Mouse (Mus musculus): Measurements from ENCODE around the gene Cks1brt. TPM values are rescaled to one million over a fixed set of nuclear protein-coding genes. Genes with fewer than 3 reads are reported as not detected.
"Not testable (repeated sequence)": the region's sequence is repeated elsewhere in the genome, so short reads cannot be mapped to it uniquely, and the experiment has no call there.

The Cks1brt gene
- not detected for total RNA-seq (2021)
- long read RNA-seq, experiment 1: 0 reads
- long read RNA-seq, experiment 2: 0 reads

DNA sequence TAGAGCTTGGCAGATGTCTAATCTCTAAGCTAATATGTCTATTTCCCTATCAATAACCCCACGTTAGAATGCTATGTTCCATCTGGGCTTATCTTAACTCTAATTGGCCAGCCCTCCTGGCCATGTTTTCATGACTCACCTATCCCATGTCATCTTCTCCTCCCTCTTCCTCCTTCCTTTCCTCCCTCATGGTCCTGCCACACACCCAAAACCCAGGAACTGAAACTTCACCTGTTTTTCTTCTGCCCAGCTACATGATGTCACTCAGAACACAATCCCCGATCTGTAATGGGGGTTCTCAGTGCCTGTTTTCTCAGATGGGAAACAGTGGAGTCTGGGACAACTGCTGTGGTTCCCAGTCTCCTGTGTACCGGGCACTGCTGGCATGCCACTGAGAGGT is at the start of gene Cks1brt:
Gene Cks1brt, plus strand, starts transcription at position 301 of the 400 bp plus-strand sequence.
- DNase-seq (ENCODE audit: low spot score in 2 of 2): no peak

DNA sequence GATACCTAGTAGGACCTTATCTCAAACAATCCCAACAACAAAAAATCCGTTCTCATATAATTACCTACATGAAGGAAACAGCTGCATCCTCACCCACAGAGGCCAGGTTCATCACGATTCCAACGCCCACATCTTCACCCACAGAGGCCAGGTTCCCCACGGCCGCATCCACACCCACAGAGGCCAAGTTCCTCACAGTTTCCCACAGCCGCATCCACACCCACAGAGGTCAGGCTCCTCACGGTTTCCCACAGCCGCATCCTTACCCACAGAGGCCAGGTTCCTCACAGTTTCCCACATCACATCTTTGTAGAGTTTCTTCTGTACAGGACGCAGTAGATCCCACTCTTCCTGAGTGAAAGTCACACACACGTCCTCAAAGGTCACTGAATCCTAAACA is 38.5 kb upstream of the Cks1brt start:
- no peak for DNase-seq (ENCODE audit: low spot score in 2 of 2)

DNA sequence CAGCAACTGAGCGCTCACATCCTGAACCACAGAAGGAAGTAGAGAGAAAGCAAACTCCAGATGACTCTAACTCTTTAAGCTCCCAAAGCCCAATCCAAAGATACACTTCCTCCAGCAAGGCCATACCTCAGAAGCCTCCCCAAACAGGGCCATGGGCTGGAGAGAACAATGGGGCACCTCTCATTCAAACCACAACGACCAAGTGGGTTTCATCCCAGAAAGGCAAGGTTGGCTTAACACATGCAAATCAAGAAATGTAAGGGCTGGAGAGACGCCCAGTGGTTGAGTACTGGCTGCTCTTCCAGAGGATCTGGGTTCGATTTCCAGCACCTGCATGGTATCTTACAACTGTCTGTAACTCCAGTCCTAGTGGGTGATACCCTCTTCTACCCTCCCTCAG is 36.2 kb upstream of the Cks1brt start:
- DNase-seq (ENCODE audit: low spot score in 2 of 2): no peak

DNA sequence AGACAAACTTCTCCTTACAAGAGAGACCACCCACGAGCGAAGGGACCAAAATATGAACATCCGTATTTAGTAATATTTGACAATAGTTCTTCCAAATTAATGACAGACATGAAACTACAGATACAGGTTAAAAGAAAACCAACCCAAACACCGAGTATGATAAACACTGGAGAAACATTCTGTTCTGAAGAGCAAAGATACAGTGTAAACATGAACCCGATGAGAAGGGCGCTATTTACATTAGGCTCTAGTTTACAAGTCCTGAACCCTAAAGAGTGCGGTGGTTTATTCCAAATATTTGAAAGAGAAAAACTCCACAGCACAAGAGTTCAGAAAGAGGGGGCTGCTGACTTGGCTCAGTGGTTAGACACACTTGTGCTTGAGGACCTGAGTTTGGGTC is 34.7 kb upstream of the Cks1brt start:
- no peak for DNase-seq (ENCODE audit: low spot score in 2 of 2)

DNA sequence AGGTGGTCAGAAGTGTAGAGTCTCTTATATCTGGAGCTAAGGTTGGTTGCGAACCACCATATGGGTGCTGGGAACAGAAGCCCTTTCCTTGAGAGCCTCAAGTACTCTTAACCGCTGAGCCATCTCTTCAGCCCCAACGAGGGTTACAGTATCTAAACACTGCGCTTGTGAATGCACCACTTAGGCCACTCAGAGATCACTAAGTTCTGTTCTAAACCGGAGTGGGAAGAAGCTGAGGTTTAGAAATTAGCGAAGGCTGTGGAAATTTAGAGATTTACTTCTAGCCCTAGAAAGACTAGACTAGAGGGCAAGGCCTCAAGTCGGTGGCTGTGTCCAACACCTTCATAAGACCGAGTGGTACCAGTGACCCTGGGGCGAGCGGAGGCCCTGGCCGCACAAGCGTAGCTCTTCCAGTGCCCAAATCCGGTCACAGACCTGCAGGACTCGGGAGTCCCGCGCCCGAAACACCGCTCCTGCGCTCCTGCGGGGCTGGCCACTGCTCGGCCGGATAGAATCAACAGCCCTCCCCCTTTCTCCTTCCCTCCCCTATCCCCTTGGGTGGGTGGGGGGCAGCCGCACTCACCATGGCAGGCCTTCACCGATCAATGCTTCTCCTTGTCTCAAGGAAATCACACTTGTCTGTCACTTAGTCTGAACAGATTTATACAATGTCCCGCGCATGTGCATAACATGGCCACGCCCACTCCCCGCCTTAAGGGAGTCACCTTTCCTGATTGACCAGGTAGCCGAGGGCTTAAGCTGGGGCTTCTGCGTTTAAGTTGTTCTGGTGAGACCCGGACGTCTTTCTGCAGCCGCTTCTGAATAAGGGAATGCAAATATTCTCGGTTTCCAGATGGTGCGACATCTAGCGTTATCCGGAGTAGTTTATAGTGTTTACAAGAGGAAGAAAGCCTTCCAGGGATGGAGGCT is 32.4 kb upstream of the Cks1brt start:
- DNase-seq (ENCODE audit: low spot score in 2 of 2): peak in 1 of 2 experiments; percentile 73

DNA sequence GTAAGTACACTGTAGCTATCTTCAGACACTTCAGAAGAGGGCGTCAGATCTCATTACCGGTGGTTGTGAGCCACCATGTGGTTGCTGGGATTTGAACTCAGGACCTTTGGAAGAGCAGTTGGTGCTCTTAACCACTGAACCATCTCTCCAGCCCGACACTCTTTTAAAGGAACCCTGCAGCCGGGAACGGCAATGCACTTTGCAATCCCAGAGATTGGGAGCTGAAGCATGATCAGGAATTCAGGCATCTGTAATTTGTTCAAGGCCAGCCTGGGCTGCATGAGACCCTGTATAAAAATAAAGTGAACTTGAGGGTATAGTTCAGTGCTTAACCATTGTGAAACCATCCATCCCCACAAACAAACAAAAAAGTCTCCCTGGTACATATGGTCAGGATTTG is 31.5 kb upstream of the Cks1brt start:
- not testable (repeated sequence) for DNase-seq (ENCODE audit: low spot score in 2 of 2)

DNA sequence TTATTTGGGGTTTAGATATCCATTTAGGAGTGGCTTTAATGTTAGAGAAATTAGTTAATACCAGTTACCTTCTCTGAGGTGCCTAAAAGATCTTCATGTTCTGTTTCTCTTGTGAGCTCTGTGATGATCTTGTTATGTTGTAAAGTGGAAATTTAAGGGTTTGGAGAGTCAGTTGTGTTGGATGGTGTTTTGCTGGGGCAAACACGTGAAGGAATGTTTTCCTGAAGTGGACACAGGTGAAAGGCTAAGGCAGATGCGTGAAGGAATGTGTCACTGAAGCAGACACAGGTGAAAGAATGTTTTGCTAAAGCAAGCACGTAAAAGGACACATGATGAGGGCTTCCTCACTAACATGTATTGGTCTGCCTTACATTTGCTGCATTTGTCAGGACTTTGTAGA is 28.7 kb upstream of the Cks1brt start, which contains the start of gene Zfp791:
Gene Zfp791, minus strand, starts transcription at position 101 of the 400 bp plus-strand sequence.
- DNase-seq (ENCODE audit: low spot score in 2 of 2): no peak

DNA sequence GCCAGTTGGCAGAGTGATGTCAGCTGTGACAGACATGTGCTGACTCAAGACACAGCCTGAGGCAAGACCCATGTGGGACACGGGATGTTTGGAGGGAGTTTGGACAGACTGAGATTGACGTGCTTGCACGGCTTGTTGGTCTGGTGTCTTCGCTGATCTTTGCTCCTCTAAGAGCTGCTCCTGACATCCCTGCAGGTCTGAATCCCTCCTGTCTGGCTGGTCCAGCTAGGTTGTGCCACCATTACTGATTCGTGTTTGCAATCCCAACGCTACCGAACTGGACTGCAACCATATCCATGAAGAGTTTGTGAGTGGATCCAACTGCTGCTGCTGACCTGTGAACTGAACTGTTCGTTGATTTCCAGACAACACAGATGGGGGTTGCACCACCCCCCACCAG is 28.0 kb upstream of the Cks1brt start:
- DNase-seq (ENCODE audit: low spot score in 2 of 2): no peak

DNA sequence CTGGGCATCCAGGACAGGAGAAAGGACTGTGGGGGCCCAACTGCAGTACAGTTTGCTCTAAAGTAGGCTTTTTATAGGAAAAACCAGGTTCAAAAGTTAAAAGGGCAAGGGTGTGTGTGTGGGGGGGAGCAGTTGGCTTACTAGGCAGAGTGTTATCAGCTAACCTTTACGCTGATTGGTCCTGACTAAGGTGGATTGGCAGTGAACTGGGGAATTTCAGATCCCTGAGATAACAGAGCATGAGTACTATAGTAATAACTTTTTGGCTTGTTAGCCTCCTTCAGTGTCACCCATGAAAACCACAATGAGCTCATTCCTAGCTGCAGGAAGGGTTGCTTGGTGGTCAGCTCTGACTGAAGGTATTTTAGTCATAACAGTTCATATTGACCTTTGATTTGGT is 19.4 kb upstream of the Cks1brt start:
- DNase-seq (ENCODE audit: low spot score in 2 of 2): no peak

DNA sequence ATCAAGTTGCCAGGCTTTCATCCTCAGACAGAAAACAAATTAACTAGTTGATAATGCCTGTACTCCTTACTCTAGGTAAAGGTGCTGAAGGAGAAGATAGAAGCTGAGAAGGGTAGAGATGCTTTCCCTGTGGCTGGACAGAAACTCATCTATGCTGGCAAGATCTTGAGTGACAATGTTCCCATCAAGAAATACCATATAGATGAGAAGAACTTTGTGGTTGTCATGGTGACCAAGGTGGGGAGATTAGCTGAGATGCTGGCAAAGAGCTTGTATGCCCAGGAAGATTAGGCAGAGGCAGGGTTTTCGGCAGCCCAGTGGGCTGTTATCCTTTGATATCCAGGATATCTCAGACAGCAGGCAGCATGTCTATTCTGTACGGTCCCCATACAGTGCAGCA is 16.0 kb upstream of the Cks1brt start:
- DNase-seq (ENCODE audit: low spot score in 2 of 2): not testable (repeated sequence)

DNA sequence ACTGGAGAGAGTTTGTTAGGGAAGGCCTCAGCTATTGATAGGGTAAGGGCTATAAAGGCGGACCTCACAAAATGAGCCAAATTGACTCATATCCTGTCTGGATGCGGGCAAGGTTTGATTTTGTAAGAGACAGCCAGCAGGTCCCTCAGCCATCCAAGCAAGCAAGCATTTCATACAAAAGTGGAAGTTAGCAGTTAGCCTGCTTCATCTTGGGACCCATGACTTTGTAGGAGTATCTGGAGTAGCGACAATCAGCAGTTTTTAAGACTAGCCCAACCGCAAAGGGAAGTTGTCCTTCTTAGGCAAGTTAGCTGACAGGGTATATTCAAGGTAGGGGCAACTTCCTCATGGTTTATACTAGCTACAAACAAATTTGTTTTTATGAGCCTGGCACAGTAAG is 9.2 kb upstream of the Cks1brt start:
- no peak for DNase-seq (ENCODE audit: low spot score in 2 of 2)

DNA sequence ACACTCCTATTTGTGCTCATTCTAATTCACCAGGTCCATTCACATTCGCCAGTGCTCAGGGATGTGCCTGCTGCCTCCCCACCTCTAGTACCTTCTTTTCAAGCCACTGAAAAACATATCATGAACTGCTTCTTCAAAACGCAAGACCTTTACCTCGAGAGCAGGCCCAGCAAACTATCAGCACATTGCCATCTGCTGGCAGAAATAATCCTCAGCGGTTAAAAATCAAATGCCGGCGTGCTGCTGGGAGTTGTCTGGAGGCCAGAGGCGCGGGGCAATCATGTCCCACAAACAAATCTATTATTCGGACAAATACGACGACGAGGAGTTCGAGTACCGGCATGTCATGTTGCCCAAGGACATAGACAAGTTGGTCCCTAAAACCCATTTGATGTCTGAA is 19.6 kb downstream of the Cks1brt start:
- peak in 1 of 2 experiments; percentile 23 for DNase-seq (ENCODE audit: low spot score in 2 of 2)

DNA sequence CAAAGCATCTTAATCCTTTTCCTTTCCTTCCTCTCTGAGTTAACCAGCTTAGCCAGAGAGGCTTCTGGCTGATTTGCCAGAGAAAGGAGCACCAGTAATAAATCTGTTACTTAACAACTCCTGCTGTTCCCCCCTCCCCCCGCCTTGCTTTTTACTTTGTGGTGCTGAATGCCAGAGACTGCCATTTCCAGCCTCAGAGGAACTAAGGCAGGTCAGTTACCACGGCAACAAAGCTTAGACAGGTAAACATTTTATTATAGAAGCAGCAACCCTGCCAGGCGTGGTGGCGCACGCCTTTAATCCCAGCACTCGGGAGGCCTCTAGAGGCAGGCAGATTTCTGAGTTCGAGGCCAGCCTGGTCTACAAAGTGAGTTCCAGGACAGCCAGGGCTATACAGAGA is 24.2 kb downstream of the Cks1brt start:
- no peak for DNase-seq (ENCODE audit: low spot score in 2 of 2)

DNA sequence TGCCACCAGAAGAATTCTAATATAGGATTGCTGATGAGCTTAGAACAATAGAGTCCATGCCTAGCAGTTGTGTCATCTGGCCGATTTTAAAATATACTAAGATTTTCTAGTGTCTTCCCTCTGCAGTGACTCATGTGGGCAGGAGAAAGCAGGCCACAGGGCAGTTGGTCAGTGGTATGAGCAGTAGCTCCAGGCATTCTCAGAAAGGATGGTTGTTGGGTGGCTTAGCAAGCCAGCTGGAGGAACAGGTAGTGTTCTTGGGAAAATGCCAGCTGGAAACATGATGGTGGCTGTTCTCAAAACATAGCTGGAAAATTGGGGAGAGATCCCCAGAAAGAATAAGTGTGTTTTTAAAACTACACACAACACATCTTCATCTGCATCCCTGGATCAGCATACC is 40.6 kb downstream of the Cks1brt start:
- no peak for DNase-seq (ENCODE audit: low spot score in 2 of 2)

DNA sequence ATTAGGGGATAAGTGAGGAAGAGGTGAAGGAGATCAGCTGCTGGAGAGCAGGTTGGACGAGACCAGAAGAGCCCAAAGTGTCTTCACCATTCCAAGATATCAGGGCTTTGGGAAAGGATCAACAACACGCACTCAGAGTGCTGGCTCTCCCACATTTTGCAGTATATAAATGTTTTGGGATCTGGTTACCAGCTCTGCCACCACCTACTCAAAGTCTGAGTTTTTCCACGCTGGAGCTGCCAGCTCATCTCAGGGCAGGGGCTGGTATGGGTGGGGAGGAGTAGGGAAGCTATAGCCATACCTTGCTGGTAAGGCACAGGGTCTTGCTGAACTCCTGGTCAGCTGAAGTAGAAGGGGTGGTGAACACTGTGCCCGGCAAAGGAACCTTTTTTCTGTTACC is 68.5 kb downstream of the Cks1brt start:
- no peak for DNase-seq (ENCODE audit: low spot score in 2 of 2)

DNA sequence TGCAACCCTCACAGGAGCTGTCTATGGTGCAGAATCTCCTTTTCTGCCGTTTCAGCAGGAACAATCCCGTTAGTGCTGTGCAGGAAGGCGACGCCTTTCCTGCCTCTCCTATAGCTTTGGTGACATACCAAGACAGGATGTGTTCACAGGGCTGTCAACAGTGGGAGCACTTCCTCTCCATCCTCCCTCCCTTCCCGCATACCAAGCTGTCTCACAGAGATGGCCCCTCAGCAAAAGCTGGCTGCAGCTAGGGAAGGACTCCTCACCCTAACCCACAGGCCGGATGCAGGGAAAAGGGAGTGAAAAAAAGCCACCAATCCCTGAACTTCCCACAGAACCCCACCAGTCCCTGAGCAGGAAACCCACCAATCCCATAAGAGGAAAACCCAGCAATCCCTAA is 69.3 kb downstream of the Cks1brt start:
- DNase-seq (ENCODE audit: low spot score in 2 of 2): no peak

Small RNA genes within 50 kb of the gene (microRNA-seq; reads per million reads assigned to microRNA genes)
- not detected for gene Gm23388

Other genes with a start within 250 kb of the Cks1brt start
- under 1 TPM in 1 of 2 experiments, not detected in 1; 0.67 TPM for gene Klf1, start 250.0 kb upstream of the Cks1brt start, total RNA-seq (2021)
- 1 to 10 TPM; 6.9 to 7.0 TPM for gene Dnase2a, start 243.4 kb upstream of the Cks1brt start, total RNA-seq (2021)
- gene Mast1, start 214.6 kb upstream of the Cks1brt start, total RNA-seq (2021): under 1 TPM in 1 of 2 experiments, not detected in 1; 0.07 TPM
- not detected for gene Rtbdn, start 204.9 kb upstream of the Cks1brt start, total RNA-seq (2021)
- 1 to 10 TPM in 1 of 2 experiments, not detected in 1; 2.0 TPM for gene Gm49661, start 182.5 kb upstream of the Cks1brt start, total RNA-seq (2021)
- 100 to 1,000 TPM; 317 to 327 TPM for gene Prdx2, start 182.3 kb upstream of the Cks1brt start, total RNA-seq (2021)
- 10 to 100 TPM; 38.7 to 45.2 TPM for gene Rnaseh2a, start 182.2 kb upstream of the Cks1brt start, total RNA-seq (2021)
- gene Junb, start 173.2 kb upstream of the Cks1brt start, total RNA-seq (2021): 10 to 100 TPM in 1 of 2 experiments, 1 to 10 TPM in 1; 10.0 to 10.1 TPM
- 1 to 10 TPM; 3.5 to 4.5 TPM for gene Hook2, start 161.3 kb upstream of the Cks1brt start, total RNA-seq (2021)
- gene Best2, start 137.4 kb upstream of the Cks1brt start, total RNA-seq (2021): not detected
- gene Asna1, start 126.6 kb upstream of the Cks1brt start, total RNA-seq (2021): 10 to 100 TPM; 51.7 to 56.5 TPM
- gene Trir, start 125.1 kb upstream of the Cks1brt start, total RNA-seq (2021): 100 to 1,000 TPM; 126 to 127 TPM
- gene Tnpo2, start 115.0 kb upstream of the Cks1brt start, total RNA-seq (2021): 10 to 100 TPM; 42.8 to 46.7 TPM
- 10 to 100 TPM; 10.6 to 12.9 TPM for gene Fbxw9, start 91.9 kb upstream of the Cks1brt start, total RNA-seq (2021)
- not detected for gene Gm5741, start 83.9 kb upstream of the Cks1brt start, total RNA-seq (2021)
- 10 to 100 TPM; 28.7 to 29.4 TPM for gene Dhps, start 80.2 kb upstream of the Cks1brt start, total RNA-seq (2021)
- gene Wdr83os, start 71.2 kb upstream of the Cks1brt start, total RNA-seq (2021): 10 to 100 TPM; 46.0 to 49.7 TPM
- 10 to 100 TPM; 17.5 to 18.4 TPM for gene Wdr83, start 70.6 kb upstream of the Cks1brt start, total RNA-seq (2021)
- gene Man2b1, start 68.7 kb upstream of the Cks1brt start, total RNA-seq (2021): 10 to 100 TPM; 28.0 to 30.2 TPM
- gene Zfp791, start 28.8 kb upstream of the Cks1brt start, total RNA-seq (2021): 1 to 10 TPM; 1.6 to 1.8 TPM
- gene Olfr371, start 74.1 kb downstream of the Cks1brt start, total RNA-seq (2021): not detected
- gene Orc6, start 147.7 kb downstream of the Cks1brt start, total RNA-seq (2021): 10 to 100 TPM; 25.9 to 26.8 TPM
- 10 to 100 TPM; 69.9 to 71.8 TPM for gene Vps35, start 147.9 kb downstream of the Cks1brt start, total RNA-seq (2021)
- gene Mylk3, start 234.4 kb downstream of the Cks1brt start, total RNA-seq (2021): 1 to 10 TPM; 3.7 to 4.4 TPM

Measured in gastrocnemius, postnatal 4 days (tissue).